Mouse (Mus musculus) neural tube, embryonic 14.5 days (tissue): ENCODE data around the gene Pex1. TPM values are rescaled to one million over a fixed set of nuclear protein-coding genes. Genes with fewer than 3 reads are reported as not detected.

Experiments
- ATAC-seq: fragments of 200-750 bp; cut with Nextera tagmentation; 2 replicates; pipeline ENCODE4 v1.8.0; 2017; ENCODE audit warnings: low read depth, mild to moderate bottlenecking, moderate TSS enrichment, moderate library complexity
- H3K27ac ChIP-seq: fragments of 300-500 bp; sonication (generic); 2 replicates; pipeline ENCODE4 v1.5.1; 2014; ENCODE audit warnings: low read depth, mild to moderate bottlenecking, control low read depth, low read length, moderate library complexity, mixed read lengths
- H3K27me3 ChIP-seq: fragments of 300-500 bp; sonication (generic); 2 replicates; pipeline ENCODE4 v1.6.1; 2014; ENCODE audit warnings: low read length; ENCODE audit not compliant: control insufficient read depth, insufficient read depth
- H3K36me3 ChIP-seq: fragments of 300-500 bp; sonication (generic); 2 replicates; pipeline ENCODE4 v1.6.1; 2014; ENCODE audit warnings: low read length, mixed read lengths; ENCODE audit not compliant: control insufficient read depth, insufficient read depth
- H3K4me1 ChIP-seq: fragments of 300-500 bp; sonication (generic); 2 replicates; pipeline ENCODE4 v1.6.1; 2014; ENCODE audit warnings: low read length; ENCODE audit not compliant: control insufficient read depth, insufficient read depth
- H3K4me2 ChIP-seq: fragments of 300-500 bp; sonication (generic); 2 replicates; pipeline ENCODE4 v1.6.1; 2014; ENCODE audit warnings: mild to moderate bottlenecking, low read depth, low read length, control low read depth
- H3K4me3 ChIP-seq: fragments of 300-500 bp; sonication (generic); 2 replicates; pipeline ENCODE4 v1.5.1; 2014; ENCODE audit warnings: low read depth, low read length, control low read depth, mixed read lengths
- H3K9ac ChIP-seq: fragments of 300-500 bp; sonication (generic); replicated peaks from 2 replicates; pipeline ENCODE4 v1.6.1; 2014; ENCODE audit warnings: low read depth, mild to moderate bottlenecking, control low read depth, low read length, mixed read lengths
- H3K9me3 ChIP-seq: fragments of 300-500 bp; sonication (generic); 2 replicates; pipeline ENCODE4 v1.6.1; 2016; ENCODE audit warnings: low read length; ENCODE audit not compliant: control insufficient read depth
- WGBS: fragments of 180-500 bp; shearing (Covaris S2); extraction: QIAGEN DNeasy Blood & Tissue Kit; methylation state at CpG from one replicate; pipeline ENCODE4 v1.1.7; 2014; 5-methylcytosine and 5-hydroxymethylcytosine counted together
- microRNA-seq: library from miRNA; unstranded; fragments of <30 nt; microRNA quantifications from one replicate; pipeline ENCODE4, GENCODE M21; 2016
- polyA plus RNA-seq: library from polyadenylated mRNA; unstranded; fragments of >200 nt; fragmentation: Nextera tagmentation; extraction: Ambion mirVana; gene quantifications from 2 replicates; pipeline ENCODE4 v1.2.1, GENCODE M21; 2014

The Pex1 gene
- polyA plus RNA-seq, 1 experiment from 2014 or later = 25.5 TPM

DNA sequence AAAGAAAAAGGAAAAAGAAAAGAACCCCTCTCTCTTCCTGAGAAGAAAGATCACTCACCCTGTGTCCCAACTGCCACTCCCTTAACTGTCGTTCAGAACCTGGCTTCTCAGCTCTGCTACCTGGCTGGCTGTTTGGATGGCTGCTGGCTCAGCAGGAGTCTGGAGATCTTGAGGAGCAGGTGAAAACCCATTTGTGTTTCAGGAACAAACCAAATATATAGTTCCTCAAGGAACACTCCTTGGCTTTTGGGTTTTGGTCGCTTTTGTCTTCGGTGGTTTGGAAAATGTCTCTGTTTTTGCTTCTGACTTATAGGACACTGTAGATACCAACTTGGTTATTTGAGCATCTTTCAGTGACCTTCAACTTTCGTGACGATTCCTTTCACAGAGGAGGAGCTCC is 61.2 kb downstream of the Pex1 start, which contains the start of gene Gatad1:
Gene Gatad1, minus strand, starts transcription at position 101 of the 400 bp plus-strand sequence.
- Histone ChIP-seq H3K27ac (no peak within 1 kb of the TSS), H3K27me3 (no peaks in the 10 kb centered on the region), H3K36me3 (no peaks in the 10 kb centered on the region), H3K4me3 (no peak within 1 kb of the TSS), H3K4me2 (no peak within 1 kb of the TSS), H3K4me1 (no peaks in the 10 kb centered on the region), H3K9ac (no peak within 1 kb of the TSS), H3K9me3 (no peaks in the 10 kb centered on the region)
- ATAC-seq = no peak
- WGBS = 80% methylated on average over 5 of the region's 5 CpGs

- no peak for ATAC-seq
- Histone ChIP-seq H3K9me3 (no peaks in the 10 kb centered on the region), H3K27ac (no peak overlapping the region), H3K4me1 (no peaks in the 10 kb centered on the region), H3K36me3 (no peaks in the 10 kb centered on the region), H3K4me2 (no peak overlapping the region), H3K4me3 (no peak overlapping the region), H3K27me3 (no peaks in the 10 kb centered on the region), H3K9ac (no peak overlapping the region)
- WGBS = 94% methylated on average over 2 of the region's 2 CpGs
Measured at GRCm38 (mm10) chr5:3665225-3665624, 69.4 kb downstream of the Pex1 start.

- Histone ChIP-seq H3K9me3 (no peaks in the 10 kb centered on the region), H3K4me3 (no peak overlapping the region), H3K36me3 (no peaks in the 10 kb centered on the region), H3K4me1 (no peaks in the 10 kb centered on the region), H3K27ac (no peak overlapping the region), H3K4me2 (no peak overlapping the region), H3K27me3 (no peaks in the 10 kb centered on the region), H3K9ac (no peak overlapping the region)
- WGBS = 92% methylated on average over 12 of the region's 12 CpGs
- no peak for ATAC-seq
Measured at GRCm38 (mm10) chr5:3666585-3666984, 70.7 kb downstream of the Pex1 start.

DNA sequence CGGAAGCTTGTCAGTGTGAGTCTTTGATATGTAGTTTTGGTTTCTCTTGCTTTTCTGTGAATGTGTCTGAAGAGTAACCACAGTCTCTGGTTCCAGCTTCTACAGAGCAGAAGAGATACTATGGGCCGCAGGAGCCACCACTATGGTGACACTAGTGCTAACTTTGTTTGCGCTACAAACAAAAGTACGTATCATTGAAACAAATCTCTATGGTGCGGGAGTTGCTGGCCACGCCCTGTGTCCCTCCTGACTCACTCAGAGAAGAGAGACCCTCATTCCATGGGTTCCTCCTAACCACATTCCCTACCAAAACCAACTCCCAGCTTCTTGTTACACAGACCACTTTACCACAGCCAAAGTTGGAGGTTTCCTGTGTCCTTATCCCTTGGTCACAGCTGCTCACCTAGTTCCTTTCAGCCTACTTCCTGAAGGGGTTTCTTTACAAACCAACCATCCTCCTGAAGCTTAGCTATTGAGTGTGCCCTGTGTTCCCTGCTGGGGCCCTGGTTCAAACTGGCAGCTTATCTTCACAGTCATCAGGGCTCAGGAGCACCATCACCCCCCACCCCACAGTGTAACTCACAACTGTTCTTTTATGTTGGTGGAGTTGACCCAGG is 74.2 kb downstream of the Pex1 start:
- Histone ChIP-seq H3K36me3 (no peaks in the 10 kb centered on the region), H3K4me1 (no peaks in the 10 kb centered on the region), H3K4me2 (no peak overlapping the region), H3K9me3 (no peaks in the 10 kb centered on the region), H3K27me3 (no peaks in the 10 kb centered on the region), H3K9ac (no peak overlapping the region), H3K4me3 (no peak overlapping the region), H3K27ac (no peak overlapping the region)
- ATAC-seq = no peak
- WGBS = 93% methylated on average over 6 of the region's 6 CpGs

Small RNA genes within 50 kb of the gene (microRNA-seq; reads per million reads assigned to microRNA genes)
- not detected for gene Gm26238

Other genes with a start within 250 kb of the Pex1 start
- gene Fam133b, start 52.2 kb upstream of the Pex1 start, polyA plus RNA-seq = 28.7 and 30.6 TPM in 2 replicates
- gene 1700109H08Rik, start 24.5 kb upstream of the Pex1 start, polyA plus RNA-seq = 4.3 and 5.8 TPM in 2 replicates
- 16.7 and 21.0 TPM in 2 replicates for gene Rbm48, start 519 bp downstream of the Pex1 start, polyA plus RNA-seq
- not detected in 2 replicates for gene Tmbim7, start 55.1 kb downstream of the Pex1 start, polyA plus RNA-seq
- gene Gatad1, start 61.1 kb downstream of the Pex1 start, polyA plus RNA-seq = 68.3 and 70.3 TPM in 2 replicates
- gene Ankib1, start 206.9 kb downstream of the Pex1 start, polyA plus RNA-seq = 24.4 and 25.8 TPM in 2 replicates
- 61.7 and 69.7 TPM in 2 replicates for gene Krit1, start 207.1 kb downstream of the Pex1 start, polyA plus RNA-seq
- gene Lrrd1, start 249.1 kb downstream of the Pex1 start, polyA plus RNA-seq = 0.09 and 0.11 TPM in 2 replicates